Mouse (Mus musculus) 3134 (cell line): ENCODE measurements around the gene Klb.
"Not testable (repeated sequence)": the region's sequence is repeated elsewhere in the genome, so short reads cannot be mapped to it uniquely, and the experiment has no call there.

Source experiments
- DNase-seq: peaks from one replicate; pipeline ENCODE4 v3.0.0-alpha.2; 2011; ENCODE audit warnings: low spot score; ENCODE audit not compliant: insufficient read length; ENCODE audit errors: extremely low read depth

Klb gene

GRCm38 (mm10) chr5:65348168-65348567 lies at the start of gene Klb:
Gene Klb, plus strand, starts transcription at chr5:65348314.
- DNase-seq, result no peak

GRCm38 (mm10) chr5:65299623-65300022 lies 48.5 kb upstream of the Klb start:
- not testable (repeated sequence) for DNase-seq

- DNase-seq, result no peak
These were observed 48.0 kb upstream of the Klb start for GRCm38 (mm10) chr5:65300121-65300520.

- DNase-seq, result no peak
These were observed 42.6 kb upstream of the Klb start for GRCm38 (mm10) chr5:65305516-65305915.

GRCm38 (mm10) chr5:65308208-65308607 lies 39.9 kb upstream of the Klb start:
- DNase-seq, result no peak

DNA sequence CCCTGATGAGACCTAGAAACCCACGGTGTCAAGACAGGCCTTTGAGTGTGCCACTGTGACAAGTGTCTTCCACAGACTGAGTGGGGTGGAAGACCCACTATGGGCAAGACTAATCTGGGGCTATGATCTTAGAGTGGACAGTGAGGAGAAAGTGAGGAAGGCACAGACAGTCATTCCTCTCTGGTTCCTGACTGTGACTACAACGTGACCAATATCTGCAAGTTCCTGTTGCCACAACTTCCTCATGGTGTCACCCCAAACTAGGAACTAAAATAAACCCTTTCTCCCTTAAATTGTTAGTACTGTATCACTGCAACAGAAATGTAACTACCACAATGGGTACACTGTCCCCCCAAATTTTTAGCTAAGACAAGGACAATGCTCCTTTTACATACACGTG lies 39.2 kb upstream of the Klb start:
- DNase-seq, result no peak

GRCm38 (mm10) chr5:65319176-65319575 lies 28.9 kb upstream of the Klb start:
- DNase-seq, result no peak

GRCm38 (mm10) chr5:65322165-65322564 lies 25.9 kb upstream of the Klb start:
- no peak for DNase-seq

DNA sequence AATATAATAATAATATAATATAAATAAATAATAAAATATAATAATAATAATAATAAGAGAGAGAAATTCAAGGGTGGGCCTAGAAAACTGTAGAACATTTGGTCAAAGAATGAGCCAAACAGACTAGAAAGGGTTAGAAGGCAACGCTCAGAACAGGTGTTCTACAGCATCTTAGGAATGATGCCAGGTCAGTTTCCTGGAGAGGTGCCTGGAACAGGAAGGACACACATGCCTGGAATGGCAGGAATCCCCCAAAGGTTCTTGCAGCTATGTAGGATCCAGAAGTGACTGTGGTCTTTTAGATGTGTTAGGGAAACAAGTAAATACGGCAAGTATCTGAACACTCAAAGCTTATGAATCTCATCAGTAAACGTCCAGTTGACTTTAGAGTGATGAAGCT lies 23.8 kb upstream of the Klb start:
- no peak for DNase-seq

DNA sequence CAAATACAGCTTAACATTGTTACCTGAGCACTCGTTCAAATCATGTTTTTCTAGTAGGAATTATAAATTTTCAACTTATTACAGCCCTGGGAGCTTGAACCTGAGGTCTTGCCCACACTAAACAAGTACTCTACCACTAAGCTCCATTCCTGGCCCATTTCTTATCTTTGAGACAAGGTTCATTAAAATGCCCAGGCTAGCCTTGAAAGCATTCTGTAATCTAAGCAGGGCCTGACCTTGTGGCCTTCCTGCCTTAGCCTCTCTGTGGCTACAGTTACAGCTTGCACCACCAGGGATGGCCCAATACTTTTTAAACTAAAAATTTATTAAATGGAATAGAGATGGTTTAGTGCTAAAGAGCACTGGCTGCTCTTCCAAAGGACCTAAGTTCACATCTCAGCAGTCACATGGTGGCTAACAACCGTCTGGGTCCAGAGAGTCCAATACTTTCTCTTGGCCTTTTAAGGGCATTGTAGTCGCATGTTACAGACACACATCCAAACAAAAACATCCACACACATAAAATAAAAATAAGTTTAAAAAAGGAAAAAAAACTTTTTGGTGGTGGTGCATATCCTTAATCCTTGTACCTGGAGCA lies 23.3 kb upstream of the Klb start:
- no peak for DNase-seq

DNA sequence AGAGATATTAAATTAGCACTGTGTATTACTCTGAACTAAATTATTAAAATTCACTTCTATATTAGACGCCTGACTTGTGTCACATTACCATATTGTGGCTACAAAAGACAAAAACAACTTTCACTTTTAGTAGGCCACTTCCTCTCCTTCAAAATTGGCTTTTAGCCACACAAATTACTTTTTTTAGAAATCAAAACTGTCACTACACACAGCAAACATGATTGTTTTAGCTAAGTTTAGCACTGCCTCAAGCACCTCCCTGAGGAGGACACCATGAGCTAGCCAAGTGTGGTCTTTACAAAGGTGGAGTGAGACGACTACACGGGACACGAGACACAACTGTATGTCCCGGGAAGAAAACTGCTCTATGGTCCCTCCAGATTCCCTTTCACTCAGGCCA lies 21.9 kb upstream of the Klb start:
- DNase-seq, result no peak

- DNase-seq, result no peak
These were observed 18.1 kb upstream of the Klb start for GRCm38 (mm10) chr5:65329971-65330370.

GRCm38 (mm10) chr5:65334788-65335187 lies 13.3 kb upstream of the Klb start:
- no peak for DNase-seq

DNA sequence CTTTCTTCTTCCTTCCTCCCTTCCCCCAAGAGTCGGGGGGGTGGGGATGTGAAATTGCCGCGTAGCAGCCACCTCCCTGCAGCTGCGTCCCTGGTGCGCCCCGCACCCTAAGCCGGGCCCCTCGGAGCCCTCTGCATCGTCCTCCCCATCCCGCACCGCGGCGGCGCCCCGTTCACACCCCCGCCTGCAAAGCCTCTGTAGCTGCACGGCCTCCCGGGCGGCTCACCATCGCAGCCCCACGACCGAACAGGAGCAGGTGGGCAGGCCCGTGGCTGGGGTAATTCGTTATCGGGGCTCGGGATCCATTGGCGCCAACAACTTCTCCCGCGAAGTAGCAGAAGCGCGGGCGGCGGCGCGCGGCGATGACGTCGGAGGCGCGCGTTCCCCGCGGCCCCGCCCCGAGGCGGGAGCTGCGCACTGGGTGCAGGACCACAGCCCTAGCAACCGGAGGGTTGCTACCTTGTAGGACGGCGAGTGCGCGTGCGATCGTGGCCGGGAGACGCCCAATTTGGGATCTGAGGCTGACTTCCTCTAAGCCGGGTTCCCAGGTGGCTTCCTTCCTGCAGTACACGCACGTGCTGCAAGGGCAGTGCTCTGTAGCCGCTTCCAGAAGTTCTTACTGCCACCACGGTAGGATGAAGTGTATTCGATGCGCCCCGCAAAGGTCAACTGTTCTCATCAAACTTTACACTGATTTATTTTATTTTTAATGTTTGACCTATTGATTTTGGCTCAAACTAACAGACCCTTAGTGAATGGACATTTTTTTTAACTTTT lies 12.6 kb upstream of the Klb start, which contains the start of gene Rfc1:
Rfc1 (minus strand) TSS at position 373 of the 777 bp plus-strand sequence.
- DNase-seq, result peak; percentile 98

DNA sequence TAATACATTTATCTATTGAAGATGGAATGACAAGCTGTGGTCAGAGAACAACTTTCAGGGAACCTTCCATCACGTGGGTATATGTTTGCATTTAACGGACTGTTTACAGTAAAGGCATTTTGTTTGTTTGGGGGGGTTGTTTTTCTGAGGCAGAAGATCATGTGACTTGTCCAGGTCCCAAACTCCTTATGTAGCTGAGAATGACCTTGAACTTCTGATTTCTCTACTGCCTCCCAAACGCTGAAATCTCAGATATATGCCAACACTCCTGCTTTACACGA lies 12.1 kb upstream of the Klb start:
- DNase-seq, result no peak

DNA sequence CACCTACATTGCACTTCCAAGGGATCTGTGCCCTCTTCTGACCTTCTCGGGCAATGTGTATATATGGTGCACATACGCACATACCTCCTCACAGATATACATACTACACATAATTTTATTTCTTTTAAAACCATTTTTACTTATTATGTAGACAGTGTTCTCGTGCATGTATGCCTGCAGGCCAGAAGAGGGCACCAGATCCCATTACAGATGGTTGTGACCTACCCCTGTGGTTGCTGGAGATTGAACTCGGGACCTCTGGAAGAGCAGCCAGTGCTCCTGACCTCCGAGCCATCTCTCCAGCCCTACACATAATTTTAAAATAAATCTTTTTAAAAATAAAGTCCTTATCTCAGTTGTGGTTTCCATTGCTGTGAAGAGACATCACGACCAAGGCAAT lies 9.7 kb upstream of the Klb start:
- no peak for DNase-seq

GRCm38 (mm10) chr5:65340167-65340566 lies 7.9 kb upstream of the Klb start:
- no peak for DNase-seq

DNA sequence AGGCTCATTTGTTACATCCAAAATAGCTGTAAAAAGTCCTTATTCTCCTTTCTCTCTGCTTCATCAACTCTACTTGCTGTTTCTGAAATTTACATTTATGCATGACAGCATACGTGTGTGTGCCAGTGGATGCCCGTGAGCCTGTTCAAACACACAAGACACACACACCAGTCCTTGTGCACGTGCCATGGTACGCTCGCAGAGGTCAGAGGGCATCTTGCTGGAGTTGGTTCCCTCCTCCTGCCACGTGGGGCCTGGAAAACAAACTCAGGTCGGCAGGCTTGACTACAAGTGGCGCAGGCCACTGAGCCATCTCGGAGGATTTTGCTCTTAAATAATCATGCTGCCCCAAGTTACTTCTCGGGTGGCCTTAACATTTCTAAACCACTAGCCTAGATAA lies 2.4 kb downstream of the Klb start:
- DNase-seq, result no peak

GRCm38 (mm10) chr5:65354097-65354496 lies 6.0 kb downstream of the Klb start:
- DNase-seq, result no peak

GRCm38 (mm10) chr5:65354985-65355384 lies 6.9 kb downstream of the Klb start:
- no peak for DNase-seq

DNA sequence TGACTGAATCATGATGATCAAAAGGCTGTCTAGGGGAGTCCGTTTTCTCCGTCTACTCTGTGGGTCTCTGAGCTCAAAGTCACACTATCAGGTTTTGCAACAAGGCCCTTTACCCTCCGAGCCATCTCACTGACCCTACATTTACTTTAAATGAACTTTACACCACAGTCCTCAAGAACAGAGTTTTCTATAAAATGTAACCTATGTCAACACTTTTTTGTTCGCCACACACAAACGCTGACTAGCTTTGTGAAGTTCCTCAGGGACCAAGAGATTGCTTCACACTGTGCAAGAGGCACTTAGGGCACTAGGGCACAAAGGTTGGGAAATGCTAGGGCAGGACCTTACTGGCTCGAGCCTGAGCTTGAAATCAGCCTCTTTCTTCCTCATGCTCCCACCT lies 8.7 kb downstream of the Klb start:
- DNase-seq, result no peak

DNA sequence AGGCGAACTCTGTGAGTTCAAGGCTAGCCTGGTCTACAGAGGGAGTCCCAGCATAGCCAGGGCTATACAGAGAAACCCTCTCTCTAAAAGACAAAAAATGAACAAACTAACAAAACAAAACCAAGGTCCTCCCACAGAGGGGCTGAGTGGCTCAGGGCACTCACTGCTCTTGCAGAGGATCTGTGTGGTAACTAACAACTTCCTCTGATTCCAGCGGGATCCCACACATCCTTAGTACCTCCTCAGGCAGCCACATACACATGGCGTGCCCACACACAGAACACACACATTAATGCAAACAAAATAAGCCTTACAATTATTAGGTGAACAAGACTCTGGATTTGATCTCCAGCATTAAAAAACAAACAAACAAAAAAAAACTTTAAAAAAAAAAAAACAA lies 9.7 kb downstream of the Klb start:
- no peak for DNase-seq

DNA sequence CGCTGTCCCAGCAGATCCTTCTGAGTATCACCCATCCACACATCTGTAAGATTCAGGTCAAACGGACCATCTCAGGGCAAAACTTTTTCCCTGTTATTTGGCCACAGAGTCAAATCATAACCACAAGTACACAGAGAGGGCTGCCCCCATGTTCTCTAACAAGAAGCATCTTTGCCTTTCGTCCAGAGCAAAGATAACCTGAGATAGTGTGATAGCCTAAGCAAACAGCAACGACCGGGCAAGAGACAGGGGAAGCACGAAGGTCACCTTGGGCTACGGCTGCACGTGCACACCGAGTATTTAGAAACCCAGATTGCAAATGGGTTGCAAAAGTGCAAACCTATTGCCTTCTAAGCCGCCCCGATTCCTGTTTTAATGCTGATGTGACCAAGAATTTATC lies 19.7 kb downstream of the Klb start:
- no peak for DNase-seq
